Mouse (Mus musculus) lung, adult 18-20 months (tissue): ENCODE data around the gene Grhpr.
A peak's percentile ranks its signal among the peaks of the same experiment; 100 is the strongest.
"Not testable (repeated sequence)": the region's sequence is repeated elsewhere in the genome, so short reads cannot be mapped to it uniquely, and the experiment has no call there.

ENCODE experiments used
- DNase-seq, 2 experiments: peaks; one replicate each; pipeline ENCODE4 v3.0.0; 2022; ENCODE audit warnings: mixed read lengths in 2 of 2

Grhpr gene

GRCm38 (mm10) chr4:45015615-45016014, 34.4 kb downstream of the Grhpr start:
- DNase-seq: peak in 1 of 2 experiments; percentile 57

GRCm38 (mm10) chr4:45018452-45018980, 37.3 kb downstream of the Grhpr start, which contains the start of gene Polr1e:
Gene Polr1e (plus strand): TSS chr4:45018583.
- DNase-seq: peak; percentile 95 to 98

GRCm38 (mm10) chr4:45019009-45019408, 37.8 kb downstream of the Grhpr start:
- no peak for DNase-seq

GRCm38 (mm10) chr4:45026459-45026858, 45.3 kb downstream of the Grhpr start:
- no peak for DNase-seq

- DNase-seq: no peak
Measured at GRCm38 (mm10) chr4:45032586-45032985, 51.4 kb downstream of the Grhpr start.

GRCm38 (mm10) chr4:45034693-45035628, 53.8 kb downstream of the Grhpr start:
- no peak for DNase-seq

DNA sequence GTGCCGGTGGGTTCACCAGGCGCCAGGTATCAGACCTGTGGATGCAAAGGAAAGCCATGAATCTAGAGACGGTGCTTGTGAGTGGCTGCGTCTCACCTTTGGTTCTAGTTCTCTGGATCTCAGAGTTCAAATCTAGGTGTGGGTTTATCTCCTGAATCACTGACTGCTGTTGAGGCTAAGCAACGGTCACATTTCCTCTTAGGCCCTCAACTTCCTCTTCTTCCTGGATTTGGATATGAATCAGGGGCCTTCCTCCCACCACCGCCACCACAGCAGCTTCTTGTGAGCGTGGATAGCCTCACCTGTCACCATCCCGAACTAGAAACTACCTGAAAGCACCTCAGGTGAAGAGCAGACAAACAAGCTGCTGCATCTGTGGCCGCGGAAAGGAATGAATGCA, 54.9 kb downstream of the Grhpr start:
- no peak for DNase-seq

GRCm38 (mm10) chr4:45036571-45036970, 55.4 kb downstream of the Grhpr start:
- DNase-seq: no peak

DNA sequence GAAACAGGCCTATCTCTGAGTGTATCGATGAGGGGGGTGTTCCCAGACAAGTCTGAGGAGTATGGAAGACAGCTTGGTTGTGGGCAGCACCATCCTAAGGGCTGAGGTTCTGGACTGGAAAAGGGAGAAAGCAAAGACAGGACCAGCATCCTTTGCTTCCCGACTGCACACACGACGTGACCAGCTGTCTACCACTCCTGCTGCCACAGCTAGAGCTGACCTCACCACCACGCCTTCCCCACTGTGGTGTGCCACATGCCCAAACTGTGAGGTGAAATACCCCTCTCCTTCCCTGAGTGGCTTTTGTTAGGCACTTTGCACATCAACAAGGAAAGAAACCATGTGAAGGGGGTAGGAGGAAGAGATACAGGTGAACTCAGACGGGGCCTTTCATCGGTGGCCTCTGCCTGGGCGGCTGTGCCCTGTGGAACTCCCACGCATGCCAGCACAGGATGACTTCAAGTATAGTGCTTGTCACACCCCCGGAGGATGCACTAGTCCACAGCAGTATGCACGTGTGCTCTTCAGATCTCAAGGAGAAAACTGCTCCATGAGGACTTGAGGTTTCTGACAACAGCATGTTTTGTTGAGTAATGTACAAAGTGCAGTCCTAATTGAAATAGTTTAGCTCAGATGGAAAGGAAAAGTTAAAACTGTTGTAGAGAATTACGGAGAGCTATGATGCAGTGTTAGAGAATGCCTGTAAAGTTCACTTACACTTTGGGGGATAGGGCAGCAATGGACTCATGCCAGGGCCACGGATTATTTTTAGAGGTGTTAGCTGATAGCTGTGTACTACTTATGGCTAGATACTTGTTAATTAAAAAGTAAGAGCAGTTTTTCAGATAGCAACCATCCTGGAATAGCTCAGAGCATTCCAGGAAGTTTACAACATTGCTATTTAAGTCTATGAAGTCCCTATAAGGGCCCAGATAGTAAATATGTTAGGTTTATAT, 56.5 kb downstream of the Grhpr start:
- DNase-seq: no peak

GRCm38 (mm10) chr4:45038879-45039278, 57.7 kb downstream of the Grhpr start:
- not testable (repeated sequence) for DNase-seq

GRCm38 (mm10) chr4:45039546-45039945, 58.4 kb downstream of the Grhpr start:
- not testable (repeated sequence) for DNase-seq
